Mouse (Mus musculus) heart, adult 9 months (tissue): Measurements from ENCODE around the gene Trmt5.

Source experiments
- DNase-seq, 2 experiments: peaks; one replicate each; pipeline ENCODE4 v3.0.0; 2022; ENCODE audit warnings: low spot score in 2 of 2

Trmt5 gene

GRCm38 (mm10) chr12:73269933-73270332, 16.6 kb downstream of the Trmt5 start:
- DNase-seq: no peak

GRCm38 (mm10) chr12:73269531-73269930, 17.0 kb downstream of the Trmt5 start:
- DNase-seq: no peak

DNA sequence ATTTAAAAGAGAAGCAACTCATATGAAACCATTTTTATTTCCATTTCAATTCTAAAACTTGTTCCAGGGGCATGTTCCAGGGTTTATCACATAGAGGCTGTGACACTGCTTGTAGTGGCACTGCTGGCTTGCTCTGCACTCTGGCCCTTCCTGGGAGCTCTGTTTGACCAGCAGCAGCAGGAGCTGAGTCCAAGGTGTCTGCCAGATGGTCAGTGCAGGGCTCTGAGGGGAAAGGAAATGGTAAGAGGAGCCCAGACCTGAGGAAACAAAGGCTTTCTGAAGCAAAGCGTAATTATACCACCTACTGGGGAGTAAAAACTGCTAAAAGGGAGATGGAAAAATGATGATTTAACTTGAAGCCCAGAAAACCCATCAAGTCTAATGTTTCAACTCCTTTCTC, 18.0 kb downstream of the Trmt5 start:
- no peak for DNase-seq

GRCm38 (mm10) chr12:73266597-73266996, 19.9 kb downstream of the Trmt5 start:
- no peak for DNase-seq

- no peak for DNase-seq
Observed at GRCm38 (mm10) chr12:73265381-73265978, 21.0 kb downstream of the Trmt5 start.

DNA sequence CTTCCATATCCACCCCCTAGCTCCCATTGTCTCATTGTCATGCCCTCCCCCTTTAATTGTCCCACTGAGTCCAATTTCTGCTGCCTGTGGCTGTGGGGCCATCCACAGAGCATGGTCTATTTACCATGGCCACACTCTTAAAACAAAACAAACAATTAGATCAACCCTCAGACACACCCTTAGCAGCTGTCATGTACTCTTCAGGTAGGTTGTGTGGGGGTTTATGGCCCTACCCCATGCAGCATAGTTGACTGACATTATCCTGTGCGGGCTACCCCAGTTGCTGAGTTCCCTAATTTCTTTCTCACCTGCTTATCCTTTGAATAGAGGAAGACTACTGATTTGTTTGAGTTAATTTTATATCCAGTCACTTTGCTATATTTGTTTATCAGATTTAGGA, 26.2 kb downstream of the Trmt5 start:
- no peak for DNase-seq

GRCm38 (mm10) chr12:73259269-73259668, 27.2 kb downstream of the Trmt5 start:
- no peak for DNase-seq

- DNase-seq: no peak
Observed at GRCm38 (mm10) chr12:73255006-73255405, 31.5 kb downstream of the Trmt5 start.

GRCm38 (mm10) chr12:73245687-73246086, 40.8 kb downstream of the Trmt5 start:
- DNase-seq: no peak

DNA sequence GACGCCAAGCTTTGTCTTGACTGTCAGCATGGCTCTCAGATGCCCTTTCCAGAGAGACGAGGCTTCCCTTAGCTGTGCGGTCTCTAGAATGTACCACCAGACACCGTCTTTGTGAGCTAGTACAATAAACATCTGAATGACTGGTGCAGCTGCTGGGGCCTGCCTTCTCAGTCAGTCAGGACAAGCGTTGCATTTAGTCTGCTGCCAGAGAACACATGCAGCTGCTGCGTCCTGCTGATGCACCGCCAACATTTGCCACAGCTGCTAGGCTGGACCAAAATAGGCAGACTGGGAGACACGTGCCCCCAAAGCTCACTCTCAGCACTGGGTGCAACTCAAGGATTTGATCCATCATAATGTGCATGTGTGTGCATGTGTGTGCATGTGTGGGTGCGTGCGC, 44.5 kb downstream of the Trmt5 start:
- DNase-seq: no peak

GRCm38 (mm10) chr12:73232586-73232985, 53.9 kb downstream of the Trmt5 start:
- no peak for DNase-seq

DNA sequence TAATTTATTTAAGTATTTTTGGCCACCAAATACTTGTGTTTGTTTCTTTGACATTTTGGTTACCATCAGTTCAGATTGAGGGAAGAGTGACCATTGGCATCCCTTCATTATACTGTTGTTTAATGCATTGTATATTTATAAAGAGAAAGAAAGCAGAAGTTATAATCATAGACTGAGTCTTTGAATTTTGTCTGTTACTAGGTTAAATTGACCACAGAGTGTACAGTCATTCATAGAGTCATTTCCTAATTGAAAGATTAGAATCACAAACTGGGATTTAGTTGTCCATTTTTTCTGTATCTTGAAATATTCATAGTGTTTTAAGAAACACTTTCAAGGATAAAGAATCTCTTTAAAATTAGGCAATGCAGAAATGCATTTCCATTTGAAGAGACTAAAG, 55.0 kb downstream of the Trmt5 start:
- no peak for DNase-seq

DNA sequence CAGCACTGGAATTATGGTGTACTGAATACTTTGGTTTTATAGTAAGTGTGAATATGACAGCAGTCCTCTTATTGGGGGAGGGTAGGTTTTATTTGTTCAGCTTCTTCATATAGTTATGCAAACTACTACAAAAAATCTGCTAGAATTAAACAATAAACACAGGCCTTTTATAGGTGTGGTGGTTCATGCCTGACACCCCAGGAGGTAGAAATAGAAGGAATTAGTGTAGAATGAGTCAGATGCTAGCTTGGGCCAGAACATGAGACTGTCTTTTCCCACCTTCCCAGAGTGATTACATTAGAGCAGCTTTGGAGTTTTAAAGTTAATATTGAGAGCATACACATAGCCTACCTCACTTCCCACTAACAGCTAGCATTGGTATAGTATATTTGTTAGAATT, 56.3 kb downstream of the Trmt5 start:
- no peak for DNase-seq
